Mouse (Mus musculus): ENCODE data around the gene Acot13. TPM values are rescaled to one million over a fixed set of nuclear protein-coding genes. Genes with fewer than 3 reads are reported as not detected.

The Acot13 gene
- polyA plus RNA-seq (2017; shearing (Covaris generic)), result 85.2 TPM

GRCm38 (mm10) chr13:24831353-24832130, at the start of gene Acot13, which contains the start of gene Tdp2:
TSS of gene Acot13 (minus strand) at chr13:24831540.
TSS of gene Tdp2 (plus strand) at chr13:24831679.

GRCm38 (mm10) chr13:24844983-24845955, 13.9 kb upstream of the Acot13 start, which contains the start of gene D130043K22Rik:
TSS of gene D130043K22Rik (plus strand) at chr13:24845135.

GRCm38 (mm10) chr13:24801308-24801921, 29.9 kb downstream of the Acot13 start, which contains the start of gene BC005537:
TSS of gene BC005537 (plus strand) at chr13:24801657.

Other genes starting within 250 kb of the Acot13 start
- 329 TPM for gene Ripor2, start 249.4 kb downstream of the Acot13 start, polyA plus RNA-seq (2017; shearing (Covaris generic))
- not detected for gene Armh2, start 90.3 kb downstream of the Acot13 start, polyA plus RNA-seq (2017; shearing (Covaris generic))
- 30.6 TPM for gene Gmnn, start 69.6 kb downstream of the Acot13 start, polyA plus RNA-seq (2017; shearing (Covaris generic))
- gene BC005537, start 29.9 kb downstream of the Acot13 start, polyA plus RNA-seq (2017; shearing (Covaris generic)), result 14.0 TPM
- gene Tdp2, start 139 bp upstream of the Acot13 start, polyA plus RNA-seq (2017; shearing (Covaris generic)), result 49.1 TPM
- 1.1 TPM for gene D130043K22Rik, start 13.6 kb upstream of the Acot13 start, polyA plus RNA-seq (2017; shearing (Covaris generic))
- 0.17 TPM for gene Aldh5a1, start 106.1 kb upstream of the Acot13 start, polyA plus RNA-seq (2017; shearing (Covaris generic))
- gene Gpld1, start 111.6 kb upstream of the Acot13 start, polyA plus RNA-seq (2017; shearing (Covaris generic)), result 5.9 TPM
- 3.9 TPM for gene Mrs2, start 188.8 kb upstream of the Acot13 start, polyA plus RNA-seq (2017; shearing (Covaris generic))
- not detected for gene Dcdc2a, start 224.5 kb upstream of the Acot13 start, polyA plus RNA-seq (2017; shearing (Covaris generic))